Mouse (Mus musculus) CD8-positive naive resting alpha-beta T cell, adult 2 months (primary cell): ENCODE results near the gene Olfr111.
"Not testable (repeated sequence)": the region's sequence is repeated elsewhere in the genome, so short reads cannot be mapped to it uniquely, and the experiment has no call there.

Experiments used
- DNase-seq, 2 experiments: peaks; one replicate each; pipeline ENCODE4 v3.0.0; 2022; ENCODE audit warnings: low read depth in 2 of 2, low spot score in 2 of 2

Gene Olfr111

DNA sequence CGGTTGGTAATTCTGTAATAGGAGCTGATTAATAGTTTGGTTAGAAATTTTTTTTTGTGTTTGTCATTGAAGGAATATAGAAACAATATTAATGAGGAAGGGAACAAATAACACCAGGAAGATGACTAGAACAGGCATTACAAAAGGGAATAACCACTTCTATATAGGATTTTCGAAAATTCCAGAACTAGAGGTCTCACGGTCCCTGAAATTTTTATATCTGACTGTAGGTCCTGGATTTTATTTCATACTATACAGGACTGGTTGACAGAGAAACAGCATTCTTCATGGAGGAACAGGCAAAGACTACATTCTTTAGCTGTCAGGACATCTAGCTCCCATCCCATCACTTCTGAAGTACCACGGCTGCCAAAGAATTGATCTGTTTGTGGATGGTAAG is at the start of gene Olfr111:
Olfr111 (plus strand) TSS at position 301 of the 400 bp plus-strand sequence.
- no peak for DNase-seq

DNA sequence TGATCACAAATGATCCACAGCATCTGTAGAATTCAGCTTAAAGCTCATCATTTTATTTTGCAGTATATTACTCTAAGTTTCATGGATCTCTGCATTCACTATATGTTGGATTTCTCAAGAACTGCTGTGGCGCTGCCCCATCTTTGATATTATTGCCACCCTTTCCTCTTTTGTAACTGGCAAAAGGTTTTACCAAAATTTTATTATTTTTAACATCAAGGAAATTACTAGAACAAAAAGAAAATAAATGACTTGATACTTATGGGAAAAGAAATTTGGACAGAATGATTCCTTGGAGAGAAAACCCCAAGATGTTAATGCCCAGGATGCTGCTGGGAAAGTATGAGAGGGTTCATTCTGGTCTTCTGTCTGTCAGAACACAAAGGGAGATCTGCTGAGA is 49.2 kb upstream of the Olfr111 start, which contains the start of gene Olfr109:
Olfr109 (plus strand) TSS at position 301 of the 400 bp plus-strand sequence.
- no peak for DNase-seq

DNA sequence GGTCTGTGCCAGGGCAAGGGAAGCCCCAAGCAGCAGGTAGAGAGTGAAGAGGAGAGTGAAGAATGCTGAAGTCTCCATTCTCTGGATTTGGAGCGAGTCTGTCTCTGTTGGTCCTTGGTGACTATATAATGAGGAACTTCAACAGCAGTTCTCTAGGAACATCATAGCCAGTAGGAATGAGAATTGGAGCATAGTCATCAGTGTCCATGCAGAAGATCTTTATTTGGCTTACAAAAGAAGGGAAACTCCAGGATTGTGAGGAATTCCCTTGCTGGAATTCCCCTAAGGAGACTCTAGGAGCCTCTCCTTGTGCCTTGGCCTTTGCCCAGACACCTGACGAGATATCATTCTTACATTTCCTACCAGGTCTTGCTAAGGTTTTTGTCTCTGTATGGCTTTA is 24.4 kb upstream of the Olfr111 start, which contains the start of gene H2-M2:
H2-M2 (minus strand) TSS at position 101 of the 400 bp plus-strand sequence.
- no peak for DNase-seq

DNA sequence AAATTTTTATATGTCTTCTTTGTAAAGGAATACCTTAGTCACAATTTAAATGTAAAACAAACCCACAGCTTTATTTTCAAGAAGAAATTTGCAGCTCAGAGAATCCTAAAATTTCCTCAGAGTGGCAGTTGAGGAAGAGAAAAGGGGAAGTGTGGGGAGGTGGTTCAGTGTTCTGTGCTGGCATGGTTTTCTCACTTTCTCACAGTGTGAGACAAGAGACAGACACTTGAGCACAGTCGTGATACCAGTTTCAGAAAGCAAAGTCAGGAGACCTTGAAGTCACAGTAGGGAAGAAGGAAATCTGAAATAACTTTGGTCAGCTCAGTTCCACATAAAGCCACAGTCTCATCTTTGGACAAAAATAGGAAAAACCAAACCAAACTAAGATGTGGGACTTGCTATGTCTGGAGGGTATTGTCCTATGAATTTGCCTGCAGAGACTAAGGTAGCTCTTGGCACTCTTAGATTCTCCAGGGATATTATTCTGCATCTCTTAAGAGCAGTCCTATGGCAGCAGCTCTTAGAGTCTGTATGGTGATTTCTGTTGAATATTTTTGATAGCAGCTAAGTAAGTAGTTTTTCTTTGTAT is 15.8 kb upstream of the Olfr111 start, which contains the start of gene Olfr110:
Olfr110 (plus strand) TSS at position 539 of the 589 bp plus-strand sequence.
- DNase-seq: no peak

DNA sequence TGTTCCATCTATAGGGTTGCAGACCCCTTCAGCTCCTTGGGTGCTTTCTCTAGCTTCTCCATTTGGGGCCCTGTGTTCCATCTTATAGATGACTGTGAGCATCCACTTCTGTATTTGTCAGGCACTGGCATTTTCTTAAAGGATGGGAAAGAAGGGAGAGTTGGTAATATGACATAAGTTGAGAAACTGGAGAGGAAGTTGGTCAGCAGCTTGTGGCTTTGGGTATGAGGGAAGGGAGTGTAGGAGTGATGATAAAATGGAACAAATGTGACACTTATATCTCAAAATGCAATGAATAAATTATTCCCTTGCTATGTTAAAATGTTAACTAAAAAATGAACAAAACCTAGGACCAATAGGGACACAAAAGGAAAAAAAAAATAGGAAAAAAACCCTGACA is 16.8 kb downstream of the Olfr111 start:
- DNase-seq: not testable (repeated sequence)

DNA sequence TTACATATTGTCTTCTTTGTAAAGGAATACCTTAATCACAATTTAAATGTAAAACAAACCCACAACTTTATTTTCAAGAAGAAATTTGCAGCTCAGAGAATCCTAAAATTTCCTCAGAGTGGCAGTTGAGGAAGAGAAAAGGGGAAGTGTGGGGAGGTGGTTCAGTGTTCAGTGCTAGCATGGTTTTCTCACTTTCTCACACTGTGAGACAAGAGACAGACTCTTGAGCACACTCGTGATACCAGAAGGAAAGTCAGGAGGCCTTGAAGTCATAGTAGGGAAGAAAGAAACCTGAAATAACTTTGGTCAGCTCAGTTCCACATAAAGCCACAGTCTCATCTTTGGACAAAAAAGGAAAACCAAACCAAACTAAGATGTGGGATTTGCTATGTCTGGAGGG is 17.6 kb downstream of the Olfr111 start:
- not testable (repeated sequence) for DNase-seq

DNA sequence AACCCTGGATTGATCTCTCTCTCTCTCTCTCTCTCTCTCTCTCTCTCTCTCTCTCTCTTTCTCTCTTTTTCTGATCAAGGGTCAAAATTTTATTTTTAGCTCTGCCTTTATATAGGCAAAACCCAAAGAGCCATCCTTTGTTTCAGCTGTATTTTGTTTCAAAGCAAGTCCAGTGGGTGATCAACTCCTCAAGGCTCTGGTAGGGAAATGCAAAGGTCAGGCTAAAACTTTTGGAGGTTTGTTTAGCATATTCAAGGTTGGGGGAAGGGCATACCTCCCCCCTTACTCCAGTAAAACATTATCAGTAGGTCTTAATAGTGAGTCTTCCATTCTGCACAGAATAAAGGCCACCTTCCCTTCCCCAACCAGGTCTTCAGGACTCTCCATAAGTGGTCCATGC is 27.3 kb downstream of the Olfr111 start:
- no peak for DNase-seq

DNA sequence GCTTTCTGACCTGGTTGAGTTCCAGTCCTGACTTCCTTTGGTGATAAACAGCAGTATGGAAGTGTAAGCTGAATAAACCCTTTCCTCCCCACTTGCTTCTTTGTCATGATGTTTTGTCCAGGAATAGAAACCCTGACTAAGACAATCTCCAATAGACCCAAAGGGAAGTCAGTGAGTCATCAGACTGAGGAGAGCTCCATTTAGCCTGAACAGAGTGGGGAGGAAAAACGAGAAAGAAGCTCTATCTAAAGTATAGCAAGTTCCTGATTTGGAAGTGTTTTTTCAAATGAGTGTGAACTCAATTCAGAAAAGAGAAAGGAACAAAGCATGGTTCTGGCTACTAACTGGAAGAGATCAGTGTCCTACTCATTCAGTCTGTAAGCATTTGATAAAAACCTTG is 30.6 kb downstream of the Olfr111 start:
- not testable (repeated sequence) for DNase-seq

DNA sequence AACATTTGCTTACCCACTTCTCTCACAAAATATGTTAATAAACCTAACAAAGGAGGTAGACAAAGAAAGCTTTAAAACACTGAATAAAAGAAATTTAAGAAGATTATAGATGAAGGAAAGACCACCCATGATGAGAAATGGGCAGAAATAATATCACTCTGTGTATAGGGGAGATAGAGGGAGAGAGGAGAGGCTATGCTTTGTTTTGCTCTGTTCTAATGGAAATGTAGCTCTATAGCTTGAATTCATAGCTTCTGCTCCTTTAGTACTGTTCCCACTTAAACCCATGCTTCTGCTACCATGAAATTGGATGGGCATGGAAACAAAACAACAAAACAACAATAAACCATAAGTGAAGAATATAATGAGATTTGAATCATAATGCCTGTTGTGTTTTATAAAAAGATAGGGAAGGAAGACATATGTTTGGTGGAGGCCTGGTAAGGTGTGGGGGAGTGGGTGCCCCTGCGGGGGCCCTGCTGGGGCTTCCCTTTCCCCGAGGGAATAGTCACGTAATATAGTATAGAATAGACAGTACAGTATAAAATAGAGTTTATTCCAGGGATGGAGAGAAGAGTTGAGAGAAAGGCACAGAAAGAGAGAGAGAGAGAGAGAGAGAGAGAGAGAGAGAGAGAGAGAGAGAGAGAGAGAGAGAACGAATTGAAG is 33.8 kb downstream of the Olfr111 start:
- DNase-seq: no peak

DNA sequence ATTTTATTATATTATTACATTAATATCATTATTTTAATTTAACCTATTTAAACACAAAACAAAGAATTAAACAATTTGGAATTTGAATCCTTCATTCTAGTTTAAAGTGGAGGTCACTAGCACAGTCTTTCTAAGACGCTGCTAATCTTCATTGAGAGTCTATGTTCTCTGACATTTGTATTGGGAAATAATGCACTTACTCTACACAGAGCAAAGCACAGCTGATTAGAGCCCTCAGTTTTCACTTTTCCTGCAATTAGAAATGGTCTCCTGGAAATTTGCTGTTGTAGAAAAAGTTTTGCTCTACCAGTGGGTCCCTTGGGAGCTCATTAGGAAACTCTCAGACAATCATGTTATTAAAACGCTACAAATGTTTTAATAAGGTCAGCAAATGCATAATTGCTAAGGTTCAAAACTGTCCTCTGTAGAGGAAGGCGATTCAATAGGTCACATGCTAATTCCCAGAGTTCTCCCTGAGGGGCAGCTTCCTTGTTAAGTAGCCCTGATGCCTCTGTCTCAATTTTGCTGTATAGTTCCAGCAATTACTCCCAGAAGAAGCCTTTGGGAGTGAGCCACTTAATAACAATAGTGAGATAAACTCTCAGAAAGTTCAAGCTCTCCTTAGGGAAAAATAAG is 36.1 kb downstream of the Olfr111 start:
- DNase-seq: no peak

DNA sequence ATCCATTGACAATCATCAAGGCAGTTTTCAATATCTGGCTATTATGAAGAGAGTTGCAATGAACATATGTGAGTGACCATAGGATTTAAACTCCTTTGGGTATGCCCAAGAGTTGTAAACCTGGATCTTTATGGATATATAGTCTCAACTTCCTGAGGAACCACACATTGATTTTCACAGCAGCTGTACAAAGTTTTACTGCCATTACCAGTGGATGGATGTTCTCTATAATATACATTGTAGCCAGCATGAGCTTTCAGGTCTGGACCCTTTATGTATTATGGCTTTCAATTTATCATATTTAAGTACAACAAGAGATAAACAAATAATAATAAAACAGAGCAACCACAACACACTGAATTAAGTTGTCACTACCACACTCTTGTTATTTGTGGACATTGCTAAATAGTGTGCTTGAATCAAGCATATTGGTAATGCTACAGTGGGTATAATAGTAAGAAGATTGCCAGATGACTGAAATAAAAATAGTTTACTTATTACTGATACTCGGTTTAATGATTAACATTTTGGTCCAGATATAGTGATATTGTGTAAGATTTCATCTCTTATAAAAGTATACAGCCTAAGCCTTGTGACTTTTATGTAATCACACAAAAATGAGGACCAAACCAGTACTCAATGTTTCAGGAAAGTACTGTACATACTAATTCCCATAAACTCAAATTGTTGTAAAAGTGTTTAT is 51.2 kb downstream of the Olfr111 start:
- DNase-seq: no peak

DNA sequence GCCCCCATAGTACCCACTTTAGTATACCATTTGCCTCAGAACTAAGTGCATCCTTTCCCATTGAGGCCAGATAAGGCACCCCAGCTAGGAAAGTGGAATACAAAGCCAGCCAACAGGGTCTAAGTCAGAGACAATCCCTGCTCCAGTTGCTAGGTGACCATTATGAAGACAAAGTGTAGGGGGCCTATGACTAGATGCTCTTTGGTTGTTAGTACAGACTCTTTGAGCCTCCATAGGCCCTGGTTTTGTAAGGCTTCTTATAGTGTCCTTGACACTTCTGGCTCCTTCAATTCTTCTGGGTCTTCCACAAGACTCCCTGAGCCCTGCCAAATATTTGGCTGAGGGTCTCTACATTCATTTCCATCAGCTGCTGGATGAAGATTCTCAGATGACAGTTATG is 61.5 kb downstream of the Olfr111 start, which contains the start of gene Olfr112:
Olfr112 (minus strand) TSS at position 101 of the 400 bp plus-strand sequence.
- DNase-seq: no peak

DNA sequence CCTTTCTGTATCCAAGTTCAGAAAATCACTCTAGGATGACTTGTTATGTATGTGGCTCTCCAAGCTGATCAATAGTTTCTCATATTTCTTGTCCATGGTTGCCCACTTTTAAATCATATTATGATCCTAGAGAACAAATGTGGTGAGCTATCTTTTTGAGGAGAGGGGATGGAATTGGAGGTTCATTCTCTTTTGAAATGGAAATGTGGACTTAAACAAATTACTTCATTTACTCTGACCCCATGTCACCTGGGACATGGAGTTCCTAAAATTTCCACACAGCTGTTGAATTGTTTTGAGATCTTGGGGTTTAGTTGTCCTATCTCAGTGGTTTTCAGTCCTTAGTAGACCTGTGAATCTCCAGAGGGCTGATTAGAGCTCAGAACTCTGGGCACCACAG is 69.7 kb downstream of the Olfr111 start, which contains the start of gene Olfr113:
Olfr113 (minus strand) TSS at position 101 of the 400 bp plus-strand sequence.
- DNase-seq: no peak
